Mouse (Mus musculus): ENCODE results near the gene Cox10.

DNA sequence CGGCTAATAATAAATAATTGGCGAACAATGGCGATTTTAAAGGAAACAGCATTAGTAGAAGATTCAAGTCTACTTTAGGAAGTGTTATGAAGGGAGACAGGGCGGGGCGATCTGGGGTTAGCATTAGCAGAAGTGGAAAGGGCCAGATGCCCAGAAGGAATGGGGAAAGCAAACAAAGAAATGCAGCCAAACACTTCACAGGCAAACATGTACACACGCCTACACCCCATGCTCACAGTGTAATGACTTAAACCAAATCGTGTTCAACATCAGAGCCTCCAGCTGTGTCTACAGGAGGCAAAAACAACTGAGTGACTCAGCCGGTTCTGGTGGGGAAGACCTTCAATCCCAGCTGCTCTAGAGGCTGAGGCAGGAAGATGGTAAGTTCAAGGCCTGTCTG lies 137.1 kb downstream of the Cox10 start:
- TF ChIP-seq CTCF (IDR thresholded peaks at IDR 0.05): no peak
- no peak for TF ChIP-seq EP300 (IDR thresholded peaks at IDR 0.05)
